Mouse (Mus musculus) B cell, adult (primary cell): ENCODE results near the gene Wdr75. TPM values are rescaled to one million over a fixed set of nuclear protein-coding genes. Genes with fewer than 3 reads are reported as not detected.

Experiments used
- total RNA-seq: library from RNA; stranded (reverse); gene quantifications from 4 replicates; pipeline ENCODE4 v1.2.4, GENCODE M21; 2023; ENCODE audit not compliant: inconsistent age

Gene Wdr75
- total RNA-seq, result 55.0 to 69.4 TPM (median 62.7 TPM) in 4 replicates

GRCm38 (mm10) chr1:45794969-45795908 is at the start of gene Wdr75:
Wdr75 (plus strand) TSS chr1:45795166.

Other genes starting within 250 kb of the Wdr75 start
- not detected in 4 replicates for gene Gm5269, start 95.1 kb downstream of the Wdr75 start, total RNA-seq
- 7.9 to 14.5 TPM (median 11.9 TPM) in 4 replicates for gene Slc40a1, start 131.4 kb downstream of the Wdr75 start, total RNA-seq